Mouse (Mus musculus) kidney, postnatal 25 days (tissue): Measurements from ENCODE around the gene Pyroxd2.

Experiments used
- DNase-seq, 2 experiments: peaks; one replicate each; pipeline ENCODE4 v3.0.0; 2021; ENCODE audit warnings: mixed read lengths in 2 of 2

Pyroxd2 gene

DNA sequence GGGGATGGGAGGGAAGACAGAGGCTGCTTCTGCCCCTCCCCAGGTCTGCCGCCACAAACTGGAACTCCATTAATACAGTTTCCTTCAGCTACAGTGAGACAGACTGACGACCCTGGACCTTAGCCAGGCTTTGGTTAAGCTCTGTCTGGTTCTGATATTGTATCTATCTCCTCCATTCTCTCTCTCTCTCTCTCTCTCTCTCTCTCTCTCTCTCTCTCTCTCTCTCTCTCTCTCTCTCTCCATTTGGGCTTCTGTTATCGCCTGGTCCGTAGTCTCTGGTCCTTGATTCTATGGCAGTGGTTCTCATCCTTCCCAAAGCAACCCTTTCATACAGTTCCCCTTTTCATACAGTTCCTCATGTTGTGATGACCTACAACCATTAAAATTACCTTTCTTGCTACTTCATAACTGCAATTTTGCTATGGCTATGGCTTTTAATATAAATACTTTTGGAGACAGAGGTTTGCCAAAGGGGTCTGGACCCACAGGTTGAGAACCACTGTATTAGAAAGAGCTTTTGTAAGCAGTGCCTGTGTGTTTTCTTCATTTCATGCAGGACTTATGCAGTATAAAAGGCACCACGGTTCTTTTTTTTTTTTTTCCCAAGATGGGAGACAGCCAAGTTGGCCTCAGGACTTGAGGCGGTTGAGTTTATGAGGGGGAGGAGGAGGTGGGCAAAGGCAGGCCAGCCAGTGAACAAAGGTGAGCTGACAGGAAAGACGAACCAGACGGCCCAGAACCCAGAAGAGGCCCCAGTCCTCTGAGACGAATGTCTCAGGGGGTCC, 7.3 kb downstream of the Pyroxd2 start:
- no peak for DNase-seq

DNA sequence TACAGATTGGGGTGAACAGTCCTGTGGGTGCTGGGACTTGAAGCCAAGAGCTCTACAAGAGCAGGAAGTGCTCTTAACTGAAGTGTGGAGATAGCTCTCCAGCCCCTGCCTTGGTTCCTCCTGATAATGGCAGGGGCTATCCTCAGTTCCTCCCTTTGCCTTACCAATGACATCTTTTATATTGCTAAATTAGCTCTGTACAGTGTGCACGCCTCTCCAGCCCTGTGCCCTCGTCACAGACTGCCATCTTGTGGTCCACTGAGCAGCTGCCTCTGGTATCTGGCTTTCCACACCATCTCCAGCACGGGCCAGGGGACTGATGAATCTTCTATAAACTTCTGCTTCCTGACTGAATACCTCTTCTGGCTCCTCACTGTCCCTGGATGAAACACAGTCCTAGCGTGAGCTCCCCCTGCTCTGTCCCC, 8.4 kb downstream of the Pyroxd2 start:
- peak; percentile 68 to 73 for DNase-seq

DNA sequence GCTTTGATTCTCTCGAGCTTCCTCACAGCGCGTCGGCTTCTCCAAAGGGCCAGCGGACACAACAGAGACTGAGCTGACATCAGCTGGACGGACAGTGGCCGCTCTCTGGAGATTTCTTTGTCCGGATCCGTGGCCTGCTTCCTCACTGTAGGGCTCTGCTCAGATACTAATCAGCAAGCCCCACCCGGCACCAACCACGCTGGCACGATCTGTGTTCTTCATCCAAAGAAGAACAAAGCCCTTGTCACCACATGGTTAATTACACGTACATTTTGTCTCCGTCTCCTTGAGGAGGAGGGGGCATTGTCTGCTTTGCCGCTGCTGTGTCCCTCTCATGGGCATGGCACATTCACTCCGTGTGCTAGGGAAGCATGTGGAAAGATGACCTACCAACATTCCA, 9.3 kb downstream of the Pyroxd2 start:
- DNase-seq, result no peak

DNA sequence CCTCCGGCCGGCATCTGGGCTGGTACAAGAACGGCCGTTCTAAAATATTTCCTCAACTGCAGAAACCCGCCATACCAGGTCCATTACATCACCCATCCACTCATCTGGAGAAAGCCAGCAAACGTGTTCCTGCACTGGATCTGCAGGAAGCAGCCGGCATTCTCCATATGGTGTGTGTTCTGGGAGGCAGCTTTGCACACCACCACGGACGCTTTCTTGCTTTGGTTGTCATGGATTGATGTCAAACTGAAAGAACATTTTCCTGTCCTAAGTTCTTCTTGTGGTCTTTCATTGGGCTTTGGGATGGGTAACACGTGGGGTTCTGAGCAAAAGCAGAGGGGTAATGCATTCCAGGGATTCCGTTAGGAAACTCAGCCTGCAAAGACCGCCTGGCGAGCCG, 10.7 kb downstream of the Pyroxd2 start:
- no peak for DNase-seq

DNA sequence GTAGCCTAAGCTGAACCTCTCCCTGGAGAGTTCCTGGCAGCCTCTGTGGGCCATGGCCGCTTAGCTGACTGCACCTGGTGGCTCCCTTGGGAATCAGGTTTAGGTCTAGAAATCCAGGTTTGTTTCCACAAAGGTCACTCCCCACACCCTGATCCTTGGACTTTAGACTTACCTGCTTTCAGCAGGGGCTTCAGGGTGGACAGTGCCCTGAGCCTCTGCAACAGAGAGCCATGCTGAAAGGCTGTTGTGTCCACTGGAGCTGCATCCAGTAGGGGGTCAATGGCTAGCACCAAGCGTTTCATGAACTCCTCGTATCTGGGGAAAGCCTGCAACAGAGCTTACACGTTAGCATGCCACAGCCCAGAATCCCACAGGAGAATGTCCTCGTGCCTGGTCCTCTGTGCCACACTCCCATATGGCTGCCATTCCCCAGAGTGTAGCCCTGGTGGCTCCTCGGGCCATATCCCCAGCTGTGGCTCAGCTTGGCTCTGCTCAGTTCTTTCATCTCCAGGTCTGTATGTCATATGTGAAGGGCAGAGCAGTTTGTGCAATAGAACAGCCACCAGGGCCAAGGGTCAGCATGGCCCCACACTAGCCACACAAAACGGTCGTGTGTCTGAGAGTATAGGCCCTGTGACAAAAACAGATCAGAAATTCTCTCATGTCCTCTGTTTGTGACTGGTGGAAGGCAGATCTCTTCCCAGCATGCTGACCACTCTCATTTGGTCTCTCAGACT, 12.2 kb downstream of the Pyroxd2 start:
- DNase-seq, result no peak

DNA sequence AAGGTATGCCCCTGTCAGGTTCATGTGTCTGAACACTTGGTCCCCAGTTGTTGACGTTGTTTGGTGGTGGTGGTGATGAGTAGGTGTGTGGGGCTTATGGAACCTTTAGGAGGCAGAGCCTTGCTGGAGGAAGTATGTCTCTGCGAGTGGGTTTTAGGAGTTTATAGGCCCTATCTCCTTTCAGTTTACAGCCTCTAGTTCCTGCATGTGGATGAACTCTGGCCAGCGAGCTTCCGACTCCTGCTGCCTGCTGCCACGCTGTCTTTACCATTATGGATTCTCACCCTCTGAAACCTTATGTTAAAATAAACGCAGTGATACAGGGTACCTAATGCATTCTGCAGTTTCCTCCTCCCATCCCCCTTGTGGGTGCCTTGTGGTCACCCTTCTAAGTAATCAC, 12.8 kb downstream of the Pyroxd2 start:
- DNase-seq, result no peak

DNA sequence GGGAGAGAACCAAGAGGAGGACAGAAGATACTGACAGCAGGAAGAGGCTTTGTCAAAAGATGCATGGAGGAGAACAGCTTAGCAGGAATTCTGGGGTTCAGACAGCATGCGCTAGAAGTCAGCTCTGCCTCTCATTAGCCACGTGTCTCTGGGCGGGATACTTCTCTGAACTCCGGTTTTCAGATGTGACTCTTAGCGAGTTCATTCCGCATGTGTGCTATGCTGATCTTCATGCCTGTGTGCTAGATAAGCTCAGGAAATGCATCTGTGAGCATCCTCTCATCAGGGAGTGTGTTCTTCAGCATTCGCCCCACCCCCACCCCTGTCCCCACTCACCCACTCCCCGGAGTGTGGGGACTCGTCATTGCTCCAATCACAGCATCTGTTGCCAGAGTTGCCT, 14.8 kb downstream of the Pyroxd2 start:
- DNase-seq, result no peak

DNA sequence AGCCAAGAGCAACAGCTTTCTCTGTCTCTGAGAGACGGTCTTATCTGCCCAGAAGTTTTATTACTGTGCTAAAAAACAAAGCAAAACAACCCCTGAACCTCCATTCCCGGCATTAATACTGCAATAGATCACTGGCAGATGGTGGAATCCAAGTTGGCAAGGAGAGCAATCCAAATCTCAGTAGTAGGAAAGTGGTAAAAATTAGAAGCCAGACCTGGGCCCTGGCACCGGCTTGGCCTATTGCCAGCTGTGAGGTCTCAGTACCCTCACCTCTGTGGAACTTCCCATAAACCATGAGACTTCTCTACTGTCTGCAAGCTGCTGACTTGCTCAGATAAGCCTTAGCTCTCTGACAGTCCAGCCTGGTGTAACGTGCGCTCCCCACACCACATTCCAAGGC, 17.6 kb downstream of the Pyroxd2 start:
- DNase-seq, result no peak

DNA sequence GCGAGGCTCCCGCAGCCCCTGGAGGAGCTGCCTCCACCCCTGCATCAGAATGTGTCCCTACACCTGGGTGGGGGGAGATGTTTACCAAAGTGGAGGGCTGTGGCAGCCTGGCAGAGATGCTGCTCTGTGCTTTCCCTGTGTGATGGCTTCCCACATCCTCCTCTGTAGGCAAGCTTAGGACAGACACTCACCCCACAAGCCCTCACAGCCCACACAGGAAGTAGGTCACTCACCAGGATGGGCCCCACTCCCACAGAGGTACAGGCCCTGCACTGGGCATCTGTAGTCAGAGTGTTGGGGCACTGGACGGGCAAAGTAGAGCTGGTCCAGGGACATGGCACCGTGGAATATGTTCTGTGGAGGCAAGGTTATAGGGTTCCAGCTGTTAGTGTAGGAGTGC, 25.2 kb downstream of the Pyroxd2 start:
- DNase-seq, result no peak

DNA sequence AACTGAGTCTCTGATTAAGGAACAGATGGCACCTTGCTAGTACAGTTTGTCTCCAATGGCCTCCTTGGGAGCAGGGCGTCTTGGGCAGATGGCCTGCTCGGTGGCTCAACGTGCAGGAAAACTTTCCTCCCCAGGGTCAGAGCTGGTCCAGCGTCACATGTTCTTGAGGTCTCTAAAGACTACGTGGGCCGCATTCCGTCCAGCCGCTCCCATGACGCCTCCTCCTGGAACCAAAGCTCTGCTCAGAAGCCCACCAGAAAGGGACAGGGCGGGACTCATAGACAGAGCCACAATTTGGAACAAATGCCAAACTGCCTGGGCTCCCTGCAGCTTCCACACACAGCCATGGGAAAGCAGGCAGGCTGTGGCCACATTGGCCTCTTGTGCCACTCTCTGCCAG, 25.8 kb downstream of the Pyroxd2 start:
- no peak for DNase-seq

DNA sequence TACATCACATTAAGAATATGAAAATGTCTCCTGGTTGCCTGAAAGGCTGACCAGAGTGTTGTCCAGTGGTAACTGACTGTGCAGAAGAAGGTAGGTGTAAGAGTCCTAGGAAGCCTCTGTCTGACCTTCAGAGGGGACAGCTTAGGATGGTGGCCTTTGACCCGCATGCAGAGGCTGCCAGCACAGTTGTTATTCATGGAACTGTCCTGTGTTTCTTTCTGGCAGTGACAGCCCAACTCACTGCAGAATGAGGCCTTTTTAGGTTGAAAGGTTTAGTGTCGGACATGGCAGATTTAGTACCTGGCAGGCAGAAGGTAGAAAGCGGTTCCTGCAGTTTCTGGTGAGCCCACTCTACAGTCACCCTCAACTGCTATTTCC, 26.6 kb downstream of the Pyroxd2 start:
- peak; percentile 52 to 65 for DNase-seq

DNA sequence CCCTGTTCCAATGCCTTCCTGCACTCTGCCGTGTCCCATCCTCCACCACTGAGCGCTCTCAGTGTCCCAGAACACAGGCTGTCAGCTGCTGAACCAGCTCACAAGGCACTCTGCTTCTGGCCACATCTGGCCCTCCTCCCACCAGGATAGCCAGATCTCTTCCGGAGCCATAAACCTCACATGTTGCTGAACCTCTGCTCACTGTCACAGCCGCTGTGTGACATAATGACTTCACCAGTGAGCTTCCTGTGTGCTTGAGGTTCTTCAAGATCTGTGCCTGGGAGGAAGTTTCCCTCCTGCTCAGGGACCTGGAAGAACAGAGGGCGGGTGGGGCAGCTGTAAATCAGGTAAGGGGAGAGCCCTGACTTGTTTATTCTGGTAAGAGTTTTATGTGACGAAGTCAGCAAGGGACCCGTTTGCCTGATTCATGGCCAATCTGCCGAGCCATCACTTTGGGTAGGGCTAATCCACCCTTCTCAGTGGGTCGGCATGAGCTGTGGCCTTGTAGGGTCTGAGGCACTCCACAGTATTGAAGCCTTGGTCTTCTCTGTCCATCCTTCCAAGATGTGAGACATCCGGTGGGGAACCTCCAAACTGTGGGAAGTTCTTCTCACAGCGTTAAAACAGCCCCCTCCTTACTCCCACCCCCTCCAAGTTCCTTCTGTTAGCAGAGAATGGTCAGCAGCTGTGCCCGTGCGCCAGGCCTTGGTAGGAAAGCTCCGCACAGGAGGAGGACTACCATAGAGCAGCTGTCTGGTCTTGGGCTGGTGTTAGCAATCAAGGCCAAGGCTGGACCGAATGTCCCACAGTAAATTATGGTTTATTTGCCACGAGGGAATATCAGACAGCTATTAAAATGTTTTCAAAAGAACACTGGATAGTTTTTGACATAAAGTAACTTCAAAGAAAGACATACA, 27.3 kb downstream of the Pyroxd2 start:
- peak; percentile 20 to 69 for DNase-seq

DNA sequence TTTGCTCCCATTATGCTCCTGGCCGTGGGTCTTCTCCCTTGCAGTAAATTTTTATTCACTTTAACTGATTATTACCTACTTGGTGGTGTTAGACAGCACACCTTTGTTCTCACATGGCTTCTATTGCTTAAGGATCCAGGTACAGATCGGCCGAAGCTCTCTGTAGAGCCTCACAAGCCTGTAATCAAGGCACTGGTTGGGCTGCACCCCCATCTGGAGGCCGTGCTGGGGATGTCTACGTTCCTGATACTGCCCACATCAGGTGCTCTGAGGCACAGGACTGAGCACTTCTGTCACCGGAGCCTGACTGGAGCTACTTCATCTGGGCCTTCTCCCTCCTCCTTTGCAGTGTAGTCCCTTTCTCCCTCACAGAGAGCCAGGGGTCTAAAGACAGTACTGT, 29.3 kb downstream of the Pyroxd2 start:
- no peak for DNase-seq

DNA sequence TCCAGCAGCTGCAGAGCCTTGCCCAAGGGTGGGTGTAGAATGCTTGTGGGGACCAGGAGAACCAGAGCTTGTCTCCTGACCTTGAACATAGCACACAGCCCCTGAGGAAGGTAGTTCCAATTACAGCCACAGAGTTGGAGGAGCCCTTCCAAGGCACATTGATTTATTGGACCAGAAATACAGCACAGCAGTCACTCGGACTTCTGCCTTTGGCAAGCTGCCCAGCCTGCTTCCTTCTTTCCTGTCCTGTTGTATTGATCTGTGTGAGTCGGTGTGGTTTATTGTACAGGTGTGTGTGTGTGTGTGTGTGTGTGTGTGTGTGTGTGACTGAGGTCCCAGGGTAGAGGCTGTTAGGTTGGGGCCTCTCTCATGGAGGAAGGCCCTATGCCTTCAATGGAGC, 30.1 kb downstream of the Pyroxd2 start:
- DNase-seq, result peak; percentile 56 to 60

DNA sequence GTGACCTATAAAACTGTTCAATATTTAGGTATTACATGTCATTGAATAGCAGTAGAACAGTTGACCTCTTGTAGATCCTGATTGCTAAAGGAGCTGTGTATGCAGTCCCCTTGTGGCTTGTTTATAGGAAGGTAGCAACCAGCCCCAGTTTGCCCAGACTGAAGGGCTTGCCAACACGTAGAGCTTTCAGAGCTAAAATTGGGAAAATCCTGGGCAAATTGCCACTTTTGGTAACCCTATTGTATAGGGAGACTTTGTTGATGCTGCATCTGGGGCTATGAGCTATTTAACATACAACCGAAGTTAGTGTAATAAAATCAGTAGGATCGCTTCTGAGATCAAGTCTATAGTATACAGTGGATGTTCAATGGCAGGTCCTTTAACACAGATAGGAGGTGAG, 34.5 kb downstream of the Pyroxd2 start:
- DNase-seq, result no peak

DNA sequence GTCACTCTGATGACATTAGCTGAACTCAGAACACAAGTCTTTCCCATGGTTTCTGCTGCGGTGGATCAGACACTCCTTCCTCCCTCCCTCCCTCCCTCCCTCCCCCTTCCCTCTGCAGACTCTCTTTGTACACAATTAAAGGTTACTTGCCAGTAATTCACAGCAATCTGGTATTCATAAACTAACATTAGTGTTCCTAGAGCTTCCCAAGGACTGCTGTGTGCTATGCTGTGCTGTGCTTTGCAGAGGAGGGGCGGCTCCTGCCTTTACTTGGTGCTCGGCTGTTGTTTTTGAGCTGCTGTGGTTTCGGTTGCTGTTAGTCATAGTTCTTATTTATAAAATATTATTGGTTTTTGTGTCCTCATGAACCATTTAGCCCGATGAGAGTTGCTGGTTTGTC, 34.9 kb downstream of the Pyroxd2 start:
- DNase-seq, result no peak

DNA sequence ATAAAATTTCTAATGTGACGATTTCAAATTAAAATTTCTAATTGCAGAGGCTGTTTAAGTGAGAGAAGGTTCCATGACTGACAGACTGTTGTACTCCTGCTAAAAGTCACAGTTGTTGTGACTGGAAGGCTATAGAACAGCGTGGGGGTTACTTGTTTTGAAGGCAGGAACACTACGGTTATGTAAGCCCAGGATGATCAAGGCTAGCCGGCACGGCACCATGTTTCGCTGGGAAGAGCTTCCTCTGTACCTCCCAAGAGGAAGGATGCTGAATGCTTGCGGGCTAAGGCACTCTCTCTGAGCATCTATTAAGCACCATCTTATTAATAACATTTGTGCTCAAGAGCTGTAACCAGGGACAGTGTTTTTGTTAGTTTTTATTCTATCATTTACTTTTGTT, 36.1 kb downstream of the Pyroxd2 start:
- DNase-seq, result no peak

DNA sequence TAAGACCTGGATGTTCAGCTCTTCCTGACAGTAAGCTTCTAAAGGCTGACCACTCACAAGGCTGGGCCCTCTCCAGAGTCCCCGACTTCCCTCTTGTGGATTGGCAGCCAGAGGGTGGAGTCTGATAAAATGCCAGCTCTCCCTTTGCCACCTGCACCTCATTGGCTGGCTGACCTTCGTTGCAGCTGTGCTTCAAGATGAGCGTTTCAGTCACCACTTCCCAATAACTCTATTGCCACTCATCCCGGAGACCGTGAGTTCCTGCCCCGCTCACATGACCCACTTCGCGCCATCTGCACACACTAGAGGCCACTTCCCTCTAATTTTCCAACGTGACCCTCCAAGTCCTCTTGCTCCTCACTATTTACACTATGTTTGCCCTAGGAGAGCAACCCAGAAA, 38.8 kb downstream of the Pyroxd2 start:
- DNase-seq, result no peak

DNA sequence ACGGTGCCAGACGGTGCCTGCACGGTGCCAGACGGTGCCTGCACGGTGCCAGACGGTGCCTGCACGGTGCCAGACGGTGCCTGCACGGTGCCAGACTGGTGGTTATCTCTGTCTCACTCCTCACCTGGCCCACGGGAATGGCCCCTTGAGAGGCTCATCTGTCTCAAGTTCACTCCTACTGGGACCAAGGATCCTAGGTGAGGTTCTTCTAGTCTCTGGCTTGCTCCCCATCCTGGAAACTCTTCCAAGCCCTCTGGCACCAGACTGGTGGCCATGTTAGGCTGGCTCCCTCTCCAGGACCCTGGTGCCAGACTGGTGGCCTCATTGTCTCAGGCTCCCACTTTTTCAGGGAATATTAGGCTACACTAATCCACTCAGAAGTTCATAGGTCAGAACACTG, 53.1 kb downstream of the Pyroxd2 start:
- DNase-seq, result no peak

DNA sequence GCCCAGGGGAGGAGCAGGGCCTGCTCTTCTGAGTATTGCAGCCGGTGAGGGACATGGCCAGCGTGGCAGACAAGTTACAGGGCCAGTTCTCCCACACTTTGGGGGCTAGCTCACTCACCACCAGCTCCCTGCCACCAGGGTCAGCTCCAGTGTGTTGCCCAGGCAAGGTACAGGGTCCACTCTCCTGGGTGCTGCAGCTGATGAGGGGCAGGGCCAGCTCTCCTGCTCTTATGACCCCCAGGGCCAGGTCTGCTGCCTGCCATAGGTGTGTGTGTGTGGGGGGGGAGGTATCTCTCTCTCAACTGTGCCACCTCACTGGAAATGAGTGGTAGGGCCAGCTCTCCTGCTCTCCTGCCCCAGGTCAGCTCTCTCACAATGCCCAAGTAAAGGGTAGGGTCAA, 54.0 kb downstream of the Pyroxd2 start:
- peak in 1 of 2 experiments; percentile 52 for DNase-seq

DNA sequence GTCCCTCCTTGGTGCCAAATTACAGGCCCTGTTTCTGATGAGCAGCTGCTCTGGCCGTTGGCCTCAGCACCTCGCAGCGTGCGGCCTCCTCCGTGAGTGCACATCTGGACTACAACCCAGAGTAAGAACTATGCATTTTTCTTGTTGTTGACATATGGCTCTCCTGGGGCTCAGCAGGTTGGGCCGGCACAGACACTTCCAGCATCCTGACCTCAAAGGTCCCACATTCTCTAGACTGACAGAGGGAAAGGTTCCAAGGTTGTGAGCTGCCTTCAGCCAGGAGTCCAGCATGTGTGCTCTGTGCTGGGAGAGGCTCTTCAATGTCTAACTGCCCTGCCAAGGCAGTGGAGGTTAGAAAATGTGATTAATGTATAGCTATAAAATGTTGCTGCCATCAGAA, 55.2 kb downstream of the Pyroxd2 start:
- peak in 1 of 2 experiments; percentile 30 for DNase-seq

DNA sequence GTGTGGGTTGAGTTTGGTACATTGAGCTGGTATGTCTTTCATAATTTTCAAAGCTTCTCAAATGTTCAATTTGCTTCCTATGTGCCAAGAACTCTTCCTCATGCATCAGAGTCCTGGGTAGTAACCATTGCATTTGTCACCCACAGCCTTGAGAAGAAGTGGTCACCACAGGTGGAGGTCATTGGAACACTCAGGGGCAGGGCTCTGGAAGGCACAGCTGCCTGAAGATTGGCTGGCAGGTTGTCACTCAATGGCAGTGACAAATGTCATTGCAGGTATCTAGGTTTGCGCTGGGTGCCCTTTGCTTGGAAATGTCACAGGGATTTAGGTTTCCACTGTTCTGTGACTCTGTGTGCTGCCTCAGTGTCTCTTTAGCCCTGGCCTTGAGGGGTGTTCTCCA, 62.3 kb downstream of the Pyroxd2 start:
- DNase-seq, result no peak

DNA sequence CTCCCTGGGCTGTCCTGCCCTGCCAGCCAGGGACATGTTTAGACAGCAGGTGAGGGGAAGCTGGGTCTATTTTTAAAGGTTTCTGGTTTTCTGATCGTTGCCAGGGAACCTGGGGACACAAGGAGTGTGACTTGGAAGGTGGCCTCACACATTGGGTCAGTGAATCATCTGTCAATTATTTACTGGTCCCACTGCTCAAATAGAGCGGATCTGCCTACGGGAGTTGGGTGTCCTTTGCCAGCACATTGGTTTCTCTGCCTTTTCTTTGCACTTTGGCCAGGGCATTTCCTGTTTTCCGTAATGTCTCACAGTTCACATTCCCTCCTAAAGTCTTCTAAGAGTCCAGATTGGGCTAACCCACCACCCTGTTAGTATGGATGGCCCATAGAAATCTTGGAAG, 62.8 kb downstream of the Pyroxd2 start:
- DNase-seq, result peak; percentile 72 to 83
